11 mouse cellular contexts compared by ENCODE assay signal in the genomic region with DNA sequence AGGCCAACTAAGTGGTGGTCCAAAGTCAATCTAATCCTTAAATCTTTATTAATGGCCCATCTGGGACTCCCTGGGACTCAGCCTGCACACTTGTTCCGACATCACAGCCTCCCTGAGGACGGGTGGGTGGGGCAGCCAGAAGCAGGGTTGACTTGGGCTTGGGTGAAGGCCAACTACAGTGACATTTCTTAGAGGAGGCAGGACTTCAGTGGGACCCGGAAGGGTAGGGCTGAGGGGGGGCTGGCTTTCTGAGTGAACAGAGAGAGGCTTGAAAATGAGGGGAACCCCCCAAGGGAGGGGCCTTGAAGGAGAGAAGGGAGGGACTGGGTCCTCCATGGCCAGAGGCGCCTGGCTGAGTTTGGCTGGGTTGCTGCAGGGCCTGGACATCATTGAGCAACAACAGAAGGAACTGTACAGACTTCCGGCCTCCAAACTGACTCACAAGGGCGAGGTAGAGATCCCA. TPM values are rescaled to one million over a fixed set of nuclear protein-coding genes. Genes with fewer than 3 reads are reported as not detected.
DNase-seq lines count a peak whose midpoint lies in the region; TF ChIP-seq lines count a peak whose summit lies in the region.
"Had no signal": no experiment of that assay in that cellular context is flagged by ENCODE, and none has a peak within 500 bp of the region (broad histone marks: within the 10 kb centered on the region; RNA-seq: fewer than 3 reads in every experiment).

No protein-coding gene starts in this region.

- WGBS in lung, adult 2 months, result 39% methylated on average over 6 of the region's 6 CpGs

- no peak overlapping the region for H3K4me3 ChIP-seq in lung, adult 2 months (replicated peaks; ENCODE audit: extremely low read depth, low read depth, low read length)

- peak; percentile 40 for DNase-seq in retina, postnatal 1 day
- no peak for DNase-seq in retina, embryonic 14.5 days (ENCODE audit: low spot score)
- DNase-seq in gastrocnemius, postnatal 25 days, result peak; percentile 54
- peak; percentile 16 for DNase-seq in lung, adult 2 months
- DNase-seq in urinary bladder, postnatal 4 days (ENCODE audit: low spot score in 2 of 2), result peak; percentile 59 to 69
- DNase-seq in spleen, postnatal 14 days (ENCODE audit: low spot score in 2 of 2), result no peak
- DNase-seq in thymus, postnatal 14 days, result no peak
- DNase-seq: cerebellum, adult 11 months; thymus, adult 18-20 months had no signal

- no peaks in the 10 kb centered on the region for H3K4me1 ChIP-seq in lung, adult 2 months (ENCODE audit: control insufficient read depth, insufficient read depth, low read length)

- TF ChIP-seq POLR2A in lung, adult 2 months (IDR thresholded peaks at IDR 0.05; ENCODE audit: borderline replicate concordance, extremely low read depth, low read depth, low read length), result no peak

- TF ChIP-seq CTCF in lung, adult 2 months (IDR thresholded peaks at IDR 0.05; ENCODE audit: insufficient read depth, low read length), result no peak

RNA-seq across cellular contexts. Expression of gene Spocd1, which starts 22.3 kb away (rescaled TPM):
- not detected for total RNA-seq in gastrocnemius, postnatal 25 days (2021)
- polyA plus RNA-seq in lung, adult 2 months (2012; rRNA removed), result 0.09 TPM in 1 of 2 replicates, not detected in the other
- polyA plus RNA-seq: limb, embryonic 11.5 days; midbrain, embryonic 11.5 days had no signal

RNA-seq across cellular contexts. Expression of gene Adgrb2, which starts 33.3 kb away (rescaled TPM):
- under 1 TPM; 0.54 to 0.56 TPM for total RNA-seq in gastrocnemius, postnatal 25 days (2021)
- 0.80 and 4.6 TPM in 2 replicates for polyA plus RNA-seq in lung, adult 2 months (2012; rRNA removed)

Comparison
In these comparisons a context has a peak if more than half of its experiments do, and no peak if none do; other contexts are left out.
1. DNase-seq: peak in retina, postnatal 1 day (single experiment), gastrocnemius, postnatal 25 days (single experiment), lung, adult 2 months (single experiment) and urinary bladder, postnatal 4 days (2 of 2); none in retina, embryonic 14.5 days (single experiment), spleen, postnatal 14 days (0 of 2) and thymus, postnatal 14 days (single experiment).